Mouse (Mus musculus) thymus, adult 2 months (tissue): ENCODE results near the gene Fam131a.

Source experiments
- CTCF ChIP-seq: fragments of 200-500 bp; IDR thresholded peaks from 2 replicates; pipeline ENCODE4 v1.5.1; 2012; ENCODE audit warnings: mild to moderate bottlenecking, control low read depth, low read length, moderate library complexity, borderline replicate concordance; ENCODE audit not compliant: control insufficient read depth, poor library complexity, insufficient read depth; ENCODE audit errors: extremely low read depth
- POLR2A ChIP-seq: fragments of 200-500 bp; IDR thresholded peaks from 2 replicates; pipeline ENCODE4 v1.6.1; 2012; ENCODE audit warnings: mild to moderate bottlenecking, low read length, control low read depth, moderate library complexity; ENCODE audit not compliant: control insufficient read depth, poor library complexity, insufficient read depth; ENCODE audit errors: extremely low read depth

- no peak for TF ChIP-seq CTCF
- no peak for TF ChIP-seq POLR2A
Observed at GRCm38 (mm10) chr16:20746641-20747040, 53.6 kb downstream of the Fam131a start.
